Mouse (Mus musculus) ovary, adult 2 months (tissue): ENCODE results near the gene Slc9a3r2. TPM values are rescaled to one million over a fixed set of nuclear protein-coding genes. Genes with fewer than 3 reads are reported as not detected.

Experiments used
- polyA plus RNA-seq: library from polyadenylated mRNA; depleted of rRNA; stranded (reverse); fragments of >200 nt; gene quantifications from 2 replicates; pipeline ENCODE4 v1.2.3, GENCODE M21; 2012; rRNA removed

The Slc9a3r2 gene
- polyA plus RNA-seq = 154 and 188 TPM in 2 replicates

GRCm38 (mm10) chr17:24650070-24650616 lies at the start of gene Slc9a3r2:
Slc9a3r2 (minus strand) TSS chr17:24650327.

GRCm38 (mm10) chr17:24696011-24696697 lies 46.0 kb upstream of the Slc9a3r2 start, which contains the start of the genes Gfer and Noxo1:
Gfer (minus strand) TSS chr17:24696156.
Noxo1 (plus strand) TSS chr17:24696234.

GRCm38 (mm10) chr17:24689251-24690081 lies 39.3 kb upstream of the Slc9a3r2 start, which contains the start of gene Syngr3:
Syngr3 (minus strand) TSS chr17:24689955.

GRCm38 (mm10) chr17:24669545-24670245 lies 19.6 kb upstream of the Slc9a3r2 start, which contains the start of gene Zfp598:
Zfp598 (plus strand) TSS chr17:24669687.

GRCm38 (mm10) chr17:24658017-24658758 lies 8.1 kb upstream of the Slc9a3r2 start, which contains the start of gene Npw:
Npw (minus strand) TSS chr17:24658457.

GRCm38 (mm10) chr17:24632167-24632812 lies 17.8 kb downstream of the Slc9a3r2 start, which contains the start of the genes Tsc2 and Nthl1:
Tsc2 (minus strand) TSS chr17:24632630.
Nthl1 (plus strand) TSS chr17:24632680.

Other genes starting within 250 kb of the Slc9a3r2 start
- gene Rnps1, start 235.8 kb downstream of the Slc9a3r2 start, polyA plus RNA-seq = 153 and 155 TPM in 2 replicates
- 124 and 139 TPM in 2 replicates for gene Eci1, start 223.7 kb downstream of the Slc9a3r2 start, polyA plus RNA-seq
- gene Dnase1l2, start 207.2 kb downstream of the Slc9a3r2 start, polyA plus RNA-seq = 7.9 and 13.4 TPM in 2 replicates
- gene E4f1, start 180.0 kb downstream of the Slc9a3r2 start, polyA plus RNA-seq = 146 and 150 TPM in 2 replicates
- gene Pgp, start 179.9 kb downstream of the Slc9a3r2 start, polyA plus RNA-seq = 123 and 142 TPM in 2 replicates
- gene Bricd5, start 176.4 kb downstream of the Slc9a3r2 start, polyA plus RNA-seq = 0.92 and 1.0 TPM in 2 replicates
- gene Mlst8, start 171.2 kb downstream of the Slc9a3r2 start, polyA plus RNA-seq = 40.6 and 58.0 TPM in 2 replicates
- gene Caskin1, start 161.7 kb downstream of the Slc9a3r2 start, polyA plus RNA-seq = 49.0 and 53.5 TPM in 2 replicates
- gene Traf7, start 122.4 kb downstream of the Slc9a3r2 start, polyA plus RNA-seq = 253 and 318 TPM in 2 replicates
- gene Rab26, start 116.1 kb downstream of the Slc9a3r2 start, polyA plus RNA-seq = 0.71 and 1.4 TPM in 2 replicates
- 158 and 173 TPM in 2 replicates for gene Pkd1, start 100.5 kb downstream of the Slc9a3r2 start, polyA plus RNA-seq
- gene Tsc2, start 17.7 kb downstream of the Slc9a3r2 start, polyA plus RNA-seq = 200 and 211 TPM in 2 replicates
- gene Nthl1, start 17.6 kb downstream of the Slc9a3r2 start, polyA plus RNA-seq = 33.4 and 40.4 TPM in 2 replicates
- gene Npw, start 8.1 kb upstream of the Slc9a3r2 start, polyA plus RNA-seq = 0.40 and 0.53 TPM in 2 replicates
- gene Zfp598, start 19.4 kb upstream of the Slc9a3r2 start, polyA plus RNA-seq = 118 and 131 TPM in 2 replicates
- gene Syngr3, start 39.6 kb upstream of the Slc9a3r2 start, polyA plus RNA-seq = 1.6 and 1.7 TPM in 2 replicates
- 40.5 and 66.7 TPM in 2 replicates for gene Gfer, start 45.8 kb upstream of the Slc9a3r2 start, polyA plus RNA-seq
- gene Noxo1, start 45.9 kb upstream of the Slc9a3r2 start, polyA plus RNA-seq = 19.1 and 19.6 TPM in 2 replicates
- gene Tbl3, start 57.3 kb upstream of the Slc9a3r2 start, polyA plus RNA-seq = 105 and 112 TPM in 2 replicates
- 0.34 and 1.4 TPM in 2 replicates for gene Rnf151, start 67.7 kb upstream of the Slc9a3r2 start, polyA plus RNA-seq
- 4,445 and 4,526 TPM in 2 replicates for gene Rps2, start 67.8 kb upstream of the Slc9a3r2 start, polyA plus RNA-seq
- 198 and 335 TPM in 2 replicates for gene Ndufb10, start 74.2 kb upstream of the Slc9a3r2 start, polyA plus RNA-seq
- not detected in 2 replicates for gene Rpl3l, start 77.5 kb upstream of the Slc9a3r2 start, polyA plus RNA-seq
- gene Msrb1, start 86.3 kb upstream of the Slc9a3r2 start, polyA plus RNA-seq = 42.7 and 55.4 TPM in 2 replicates
- 8.5 and 15.0 TPM in 2 replicates for gene Hs3st6, start 102.7 kb upstream of the Slc9a3r2 start, polyA plus RNA-seq
- not detected in 2 replicates for gene Meiob, start 154.0 kb upstream of the Slc9a3r2 start, polyA plus RNA-seq
- 105 and 136 TPM in 2 replicates for gene Hagh, start 189.8 kb upstream of the Slc9a3r2 start, polyA plus RNA-seq
- gene Fahd1, start 200.0 kb upstream of the Slc9a3r2 start, polyA plus RNA-seq = 16.7 and 17.3 TPM in 2 replicates
- 10.1 and 12.4 TPM in 2 replicates for gene Igfals, start 215.7 kb upstream of the Slc9a3r2 start, polyA plus RNA-seq
- 33.0 and 41.1 TPM in 2 replicates for gene Nubp2, start 236.0 kb upstream of the Slc9a3r2 start, polyA plus RNA-seq
- gene Spsb3, start 236.3 kb upstream of the Slc9a3r2 start, polyA plus RNA-seq = 112 and 120 TPM in 2 replicates
- gene Eme2, start 244.8 kb upstream of the Slc9a3r2 start, polyA plus RNA-seq = 51.8 and 56.8 TPM in 2 replicates
- 278 and 448 TPM in 2 replicates for gene Mrps34, start 244.8 kb upstream of the Slc9a3r2 start, polyA plus RNA-seq
- 76.6 and 85.3 TPM in 2 replicates for gene Nme3, start 246.2 kb upstream of the Slc9a3r2 start, polyA plus RNA-seq